Mouse (Mus musculus): Measurements from ENCODE around the gene Efhc1. TPM values are rescaled to one million over a fixed set of nuclear protein-coding genes. Genes with fewer than 3 reads are reported as not detected.

Efhc1 gene
- polyA plus RNA-seq (2012; rRNA removed), result 1.3 and 2.4 TPM in 2 replicates

DNA sequence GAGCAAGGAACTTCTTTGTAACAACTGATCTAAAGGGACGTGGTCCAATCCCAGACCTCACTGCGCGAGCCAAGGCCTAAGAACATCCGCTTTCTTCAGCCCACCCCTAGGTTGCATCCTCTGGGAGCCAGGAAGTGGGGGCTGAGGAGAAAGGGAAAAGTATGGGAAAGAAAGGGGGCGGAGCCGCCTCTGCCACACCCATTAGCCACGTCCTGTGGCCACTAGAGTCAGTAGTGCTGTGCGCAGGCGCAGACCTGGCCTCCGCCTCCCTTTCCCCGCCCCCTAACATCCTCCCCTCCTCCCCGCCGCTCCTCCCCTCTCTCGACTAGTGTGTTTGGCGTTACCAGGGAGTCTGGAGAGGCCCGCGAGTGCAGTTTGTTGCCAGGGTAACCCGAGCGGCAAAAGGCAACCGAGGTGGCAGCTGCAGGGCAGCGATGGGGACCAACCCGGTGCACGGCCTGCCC is at the start of gene Efhc1:
Gene Efhc1, plus strand, starts transcription at position 327 of the 464 bp plus-strand sequence.

Other genes with a start within 250 kb of the Efhc1 start
- gene Il17a, start 220.7 kb upstream of the Efhc1 start, polyA plus RNA-seq (2012; rRNA removed), result not detected in 2 replicates
- 0.16 and 0.32 TPM in 2 replicates for gene Il17f, start 161.0 kb upstream of the Efhc1 start, polyA plus RNA-seq (2012; rRNA removed)
- 10.2 and 11.5 TPM in 2 replicates for gene Mcm3, start 131.3 kb upstream of the Efhc1 start, polyA plus RNA-seq (2012; rRNA removed)
- 19.7 and 23.0 TPM in 2 replicates for gene Paqr8, start 61.0 kb upstream of the Efhc1 start, polyA plus RNA-seq (2012; rRNA removed)
- gene Tram2, start 127.6 kb downstream of the Efhc1 start, polyA plus RNA-seq (2012; rRNA removed), result 2.7 and 2.8 TPM in 2 replicates

All from central nervous system, embryonic 18 days (tissue).